Mouse (Mus musculus) lung, adult 2 months (tissue): ENCODE measurements at regions not wholly inside any gene's neighbourhood (a gene's known extent, or its start where the extent isn't known, plus 50 kb on each side); places are given as distances from the start of the nearest gene placed in this dataset.

ENCODE experiments used
- DNase-seq: peaks from one replicate; pipeline ENCODE4 v3.0.0; 2022
- H3K4me1 ChIP-seq: fragments of 200-500 bp; 2 replicates; pipeline ENCODE4 v1.6.1; 2011; ENCODE audit warnings: low read length; ENCODE audit not compliant: control insufficient read depth, insufficient read depth
- H3K4me3 ChIP-seq: fragments of 200-500 bp; replicated peaks from 2 replicates; pipeline ENCODE3; 2011; ENCODE audit warnings: low read depth, mild to moderate bottlenecking, control low read depth, low read length; ENCODE audit errors: extremely low read depth
- CTCF ChIP-seq: fragments of 200-500 bp; IDR thresholded peaks from 2 replicates; pipeline ENCODE4 v1.5.1; 2011; ENCODE audit warnings: mild to moderate bottlenecking, low read length, control low read depth; ENCODE audit not compliant: insufficient read depth
- POLR2A ChIP-seq: fragments of 200-500 bp; IDR thresholded peaks from 2 replicates; pipeline ENCODE4 v1.6.1; 2011; ENCODE audit warnings: low read depth, mild to moderate bottlenecking, control low read depth, low read length, borderline replicate concordance; ENCODE audit errors: extremely low read depth
- WGBS: fragments of 180-500 bp; shearing (Covaris S2); methylation state at CpG from one replicate; pipeline ENCODE4 v1.1.7; 2018; 5-methylcytosine and 5-hydroxymethylcytosine counted together

DNA sequence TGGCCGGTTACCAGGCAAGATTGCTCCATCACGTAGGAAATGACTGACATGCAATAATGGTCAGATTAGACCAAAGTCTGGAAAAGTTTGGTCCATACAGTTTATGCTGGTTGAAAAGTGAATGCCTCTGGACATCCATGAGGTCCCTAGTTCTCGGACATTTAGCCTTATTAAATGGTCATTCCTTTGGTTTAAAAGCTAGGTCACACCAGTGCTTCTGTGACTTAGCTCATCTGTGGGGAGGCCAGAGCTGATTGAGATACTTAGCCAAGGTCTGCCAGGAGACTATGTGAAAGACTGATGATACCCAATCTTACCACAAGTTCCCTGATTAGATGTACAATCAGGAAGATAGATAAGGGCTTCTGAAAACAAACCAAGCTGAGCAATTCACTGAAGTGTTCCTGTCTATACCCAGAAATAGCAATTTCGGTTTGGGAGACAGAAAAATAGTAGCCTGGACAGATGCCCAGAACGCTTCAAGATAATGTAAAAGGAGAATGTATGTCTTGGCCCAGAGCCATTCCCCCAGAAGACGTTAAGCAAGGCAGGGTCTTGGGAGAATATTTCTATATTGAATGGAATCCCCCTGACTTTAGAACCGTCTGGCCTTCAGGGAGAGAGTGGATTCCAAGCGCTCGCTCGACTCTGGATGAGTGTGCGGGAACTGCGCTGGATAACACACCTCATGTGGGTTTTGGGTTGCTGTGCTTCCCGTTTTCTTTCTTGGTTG, 161.5 kb downstream of the Dact1 start:
- WGBS, result 56% methylated on average over 13 of the region's 13 CpGs

DNA sequence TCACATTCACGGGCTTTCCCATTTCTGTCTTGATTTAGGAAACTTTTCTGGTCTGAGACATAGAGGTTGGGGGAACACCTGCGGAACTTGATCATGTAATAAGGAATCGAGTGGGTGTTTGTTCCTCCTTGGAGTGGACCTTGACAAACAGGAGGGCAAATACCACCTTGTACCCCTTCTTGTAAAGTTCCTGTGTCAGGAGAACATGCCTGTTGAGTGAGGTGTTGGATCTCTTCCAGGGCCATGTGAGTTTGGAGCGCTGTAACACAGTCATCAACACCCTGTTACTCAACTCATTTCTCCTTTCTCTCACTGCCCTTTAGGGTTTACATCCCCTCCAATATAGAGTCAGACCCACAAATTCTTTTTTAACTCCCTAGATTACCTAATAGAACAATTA, 162.0 kb downstream of the Dact1 start:
- WGBS, result 74% methylated on average over 4 of the region's 4 CpGs

More for the DNA sequence above, 161.5 kb downstream of the Dact1 start:
- DNase-seq, result no peak
- no peak for TF ChIP-seq POLR2A
- TF ChIP-seq CTCF, result no peak
- H3K4me3 ChIP-seq, result no peak overlapping the region
- H3K4me1 ChIP-seq, result no peaks in the 10 kb centered on the region

DNA sequence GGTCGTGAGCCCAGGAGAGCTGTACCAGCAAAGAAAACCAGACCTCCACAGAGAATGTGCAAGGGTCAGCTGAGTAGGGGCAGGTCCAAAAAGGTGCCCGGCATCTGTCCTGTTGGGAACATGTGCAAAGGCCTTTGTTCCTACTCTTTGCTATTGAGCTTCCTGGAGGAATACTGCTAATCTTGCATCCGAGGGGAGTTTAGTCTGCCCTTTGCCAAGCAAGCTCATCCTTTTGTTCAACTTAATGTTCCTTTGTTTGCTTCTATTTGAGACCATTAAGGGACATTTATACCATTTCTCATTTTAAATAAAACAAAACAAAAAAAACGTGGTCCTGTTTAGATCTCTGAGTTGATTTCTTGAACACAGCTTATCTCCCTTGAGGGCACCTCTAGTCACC, 166.6 kb downstream of the Dact1 start:
- Histone ChIP-seq H3K4me1 (no peaks in the 10 kb centered on the region), H3K4me3 (no peak overlapping the region)
- no peak for DNase-seq
- 47% methylated on average over 4 of the region's 4 CpGs for WGBS
- TF ChIP-seq POLR2A (no peak), CTCF (no peak)

More for the DNA sequence above, 162.0 kb downstream of the Dact1 start:
- no peak overlapping the region for H3K4me3 ChIP-seq
- DNase-seq, result no peak
- TF ChIP-seq POLR2A, result no peak
- no peaks in the 10 kb centered on the region for H3K4me1 ChIP-seq

DNA sequence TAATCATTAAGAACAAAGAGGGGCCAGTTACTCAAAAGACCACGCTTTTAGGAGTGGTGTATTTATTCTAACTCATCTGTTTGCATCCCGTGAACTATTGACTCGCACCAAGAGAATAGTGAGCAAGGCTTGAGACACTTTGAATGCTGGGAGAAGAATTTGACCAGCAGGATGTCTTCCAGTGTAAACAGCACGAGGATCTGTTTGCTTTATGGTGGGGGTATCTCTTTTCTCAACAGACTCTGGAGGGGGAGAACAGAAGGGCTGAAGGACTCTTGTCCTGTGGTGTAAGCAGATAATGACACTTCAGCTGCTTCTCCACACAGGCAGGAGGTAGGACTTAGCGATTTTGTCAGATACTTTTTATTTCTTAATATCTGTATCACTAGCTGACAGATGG, 168.0 kb downstream of the Dact1 start:
- WGBS, result 26% methylated on average over 5 of the region's 5 CpGs
- H3K4me1 ChIP-seq, result no peaks in the 10 kb centered on the region; the same call in 1 of the 2 replicates

DNA sequence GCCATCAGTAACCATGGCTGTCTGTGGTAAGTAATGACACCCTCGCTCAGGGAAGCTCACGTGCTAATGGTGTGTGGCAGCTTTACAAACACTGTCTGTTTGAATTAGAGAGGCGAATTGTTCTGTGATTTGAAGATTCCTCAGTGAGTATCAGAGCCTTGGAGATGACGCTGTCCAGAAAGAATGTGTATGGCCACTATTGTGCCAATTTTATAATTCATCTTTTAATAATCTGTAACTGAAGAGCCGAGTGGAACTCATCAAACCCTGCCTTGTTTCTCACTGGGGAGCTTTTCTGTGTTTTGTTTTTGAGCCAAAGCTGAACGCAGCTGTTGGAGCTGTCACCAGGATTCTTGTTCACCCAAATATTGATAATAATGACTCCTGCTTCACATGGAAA, 171.7 kb downstream of the Dact1 start:
- DNase-seq, result no peak

More for the DNA sequence above, 168.0 kb downstream of the Dact1 start:
- no peak overlapping the region for H3K4me3 ChIP-seq
- no peak for DNase-seq
- TF ChIP-seq CTCF (no peak), POLR2A (no peak)

DNA sequence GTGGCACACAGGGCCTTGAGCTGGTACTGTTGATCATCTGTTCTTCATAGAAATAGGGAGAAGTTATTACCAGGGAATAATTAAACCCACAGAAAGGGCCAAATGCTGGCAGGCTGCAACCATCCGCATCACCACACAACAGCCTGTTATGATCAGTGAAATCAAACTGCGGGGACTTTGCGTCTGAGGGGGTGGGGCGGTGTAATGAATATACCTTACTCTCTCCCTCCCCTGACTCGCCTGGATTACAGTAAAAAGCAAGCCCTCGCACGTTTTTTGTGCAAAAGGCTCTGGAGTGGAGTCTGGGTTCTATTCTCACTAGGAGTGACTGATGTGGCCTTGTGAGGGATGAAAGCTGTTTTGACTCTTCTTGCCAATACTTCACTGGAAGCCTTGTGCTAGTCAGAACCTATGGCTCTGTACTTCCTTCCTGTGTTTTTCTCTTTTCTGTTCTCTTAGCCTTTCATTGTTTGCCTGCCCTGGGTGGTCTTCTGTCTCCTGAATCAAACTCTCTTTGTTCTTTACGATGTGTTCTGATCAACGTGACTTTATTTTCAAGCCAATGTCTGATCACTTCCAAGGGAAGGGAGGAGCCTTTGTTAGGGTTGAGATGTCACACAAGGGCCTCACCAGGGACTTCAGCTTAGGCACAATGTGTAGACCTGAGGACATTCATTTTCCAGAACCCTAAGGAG, 172.4 kb downstream of the Dact1 start:
- no peak for TF ChIP-seq POLR2A
- TF ChIP-seq CTCF, result no peak
- DNase-seq, result no peak
- no peak overlapping the region for H3K4me3 ChIP-seq
- no peaks in the 10 kb centered on the region; the same call in 1 of the 2 replicates for H3K4me1 ChIP-seq
- WGBS, result 57% methylated on average over 9 of the region's 9 CpGs

More for the DNA sequence above, 171.7 kb downstream of the Dact1 start:
- H3K4me1 ChIP-seq, result no peaks in the 10 kb centered on the region; the same call in 1 of the 2 replicates
- no peak overlapping the region for H3K4me3 ChIP-seq
- 59% methylated on average over 6 of the region's 6 CpGs for WGBS
- TF ChIP-seq CTCF, result no peak
- TF ChIP-seq POLR2A, result no peak

DNA sequence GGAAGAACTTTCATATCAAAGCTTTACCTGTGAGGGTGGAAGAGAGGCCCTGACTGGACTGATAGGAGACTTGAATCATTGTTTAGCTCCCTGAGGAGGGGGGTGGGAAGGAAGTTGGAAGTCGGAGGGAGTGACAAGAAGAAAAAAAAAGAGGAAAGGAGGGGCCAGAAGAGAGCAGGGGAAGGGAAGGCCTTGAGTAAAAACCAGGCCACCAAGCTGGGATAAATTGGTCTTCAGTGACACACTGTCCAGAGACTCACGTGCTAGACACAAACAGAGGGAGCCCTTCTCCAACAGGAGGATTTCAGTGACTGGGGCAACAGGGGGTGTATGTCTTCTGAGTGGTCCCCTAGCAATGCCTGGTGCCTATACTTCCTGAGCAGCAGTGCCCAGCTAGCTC, 172.9 kb downstream of the Dact1 start:
- 37% methylated on average over 2 of the region's 2 CpGs for WGBS
- Histone ChIP-seq H3K4me3 (no peak overlapping the region), H3K4me1 (no peaks in the 10 kb centered on the region; the same call in 1 of the 2 replicates)
- TF ChIP-seq CTCF, result no peak
- TF ChIP-seq POLR2A, result no peak
- DNase-seq, result no peak

DNA sequence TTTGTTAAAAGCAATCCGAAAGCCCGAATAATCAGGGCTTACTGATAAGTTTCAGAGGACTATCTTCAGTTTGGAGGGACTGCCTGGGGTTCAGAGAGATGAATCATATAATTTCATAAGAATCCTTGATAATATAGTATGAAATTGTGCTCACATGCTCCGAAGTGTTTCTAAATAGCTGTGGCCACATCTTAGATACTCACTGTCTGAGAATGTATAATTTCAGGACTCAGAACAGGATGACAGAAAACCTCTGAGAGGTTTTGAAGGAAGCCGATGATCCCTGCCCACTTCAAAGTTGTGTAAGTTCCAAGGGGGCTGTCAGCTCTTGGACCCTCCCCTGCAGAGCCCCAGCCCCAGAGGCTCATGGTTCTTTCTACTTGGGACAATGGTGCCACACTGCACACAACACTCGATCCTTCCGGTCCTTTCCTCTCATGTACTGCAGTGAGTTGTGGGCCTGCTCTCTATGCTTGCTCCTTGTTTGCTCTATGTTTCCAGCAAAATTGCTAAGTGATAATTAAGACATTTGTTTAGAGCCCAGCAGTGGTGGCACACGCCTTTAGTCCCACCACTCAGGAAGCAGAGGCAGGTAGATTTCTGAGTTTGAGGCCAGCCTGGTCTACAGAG, 174.0 kb downstream of the Dact1 start:
- H3K4me1 ChIP-seq, result no peaks in the 10 kb centered on the region; the same call in 1 of the 2 replicates
- no peak overlapping the region for H3K4me3 ChIP-seq
- DNase-seq, result no peak
- TF ChIP-seq POLR2A, result no peak
- no peak for TF ChIP-seq CTCF
- WGBS, result 83% methylated on average over 7 of the region's 7 CpGs

DNA sequence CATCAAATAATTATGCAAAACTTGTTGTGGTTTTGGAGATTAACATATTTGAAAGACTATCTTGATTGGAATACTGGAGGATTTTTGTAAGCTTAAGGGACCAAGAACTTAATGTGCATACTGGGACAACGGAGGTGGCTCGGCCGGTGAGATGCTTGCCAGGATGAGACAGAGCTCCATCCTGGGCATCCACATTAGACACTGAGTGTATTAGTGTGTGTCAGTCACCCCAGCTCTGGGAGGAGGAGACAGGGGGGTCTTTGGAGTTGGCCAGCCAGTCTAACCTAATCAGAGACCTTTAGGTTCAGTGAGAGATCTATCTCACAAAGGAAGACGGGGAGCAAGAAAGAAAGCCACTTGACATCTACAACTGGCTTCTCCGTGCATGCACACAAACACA, 174.6 kb downstream of the Dact1 start:
- TF ChIP-seq POLR2A (no peak), CTCF (no peak)
- Histone ChIP-seq H3K4me1 (no peaks in the 10 kb centered on the region; the same call in 1 of the 2 replicates), H3K4me3 (no peak overlapping the region)
- WGBS, result 92% methylated on average over 5 of the region's 5 CpGs
- DNase-seq, result no peak
